Mouse (Mus musculus): Measurements from ENCODE around the gene Olfr70. TPM values are rescaled to one million over a fixed set of nuclear protein-coding genes. Genes with fewer than 3 reads are reported as not detected.

Gene Olfr70
- polyA plus RNA-seq, 1 experiment from 2014 or later: not detected

GRCm38 (mm10) chr4:43695249-43695671, 5.3 kb downstream of the Olfr70 start:
- no peaks in the 10 kb centered on the region for H3K36me3 ChIP-seq (ENCODE audit: control insufficient read depth, insufficient read depth, low read length)
- 33% methylated on average over 9 of the region's 9 CpGs for WGBS
- no peak overlapping the region for H3K9ac ChIP-seq (replicated peaks; ENCODE audit: low read depth, low read length)
- ATAC-seq (ENCODE audit: low read depth): no peak; the same call in 1 of the 2 replicates
- no peak overlapping the region for H3K27ac ChIP-seq (ENCODE audit: low read depth, low read length)
- no peaks in the 10 kb centered on the region for H3K4me1 ChIP-seq (ENCODE audit: control insufficient read depth, insufficient read depth, low read length)
- H3K4me2 ChIP-seq (ENCODE audit: low read depth, low read length): no peak overlapping the region
- no peaks in the 10 kb centered on the region for H3K9me3 ChIP-seq (ENCODE audit: control insufficient read depth, low read length)
- no peak overlapping the region for H3K4me3 ChIP-seq (ENCODE audit: low read depth, low read length)
- no peaks in the 10 kb centered on the region for H3K27me3 ChIP-seq (ENCODE audit: control insufficient read depth, insufficient read depth, low read length)

GRCm38 (mm10) chr4:43694439-43695248, 6.0 kb downstream of the Olfr70 start:
- no peaks in the 10 kb centered on the region for H3K9me3 ChIP-seq (ENCODE audit: control insufficient read depth, low read length)
- H3K27me3 ChIP-seq (ENCODE audit: control insufficient read depth, insufficient read depth, low read length): no peaks in the 10 kb centered on the region
- H3K9ac ChIP-seq (replicated peaks; ENCODE audit: low read depth, low read length): no peak overlapping the region
- no peak overlapping the region for H3K4me3 ChIP-seq (ENCODE audit: low read depth, low read length)
- no peak for ATAC-seq (ENCODE audit: low read depth)
- H3K27ac ChIP-seq (ENCODE audit: low read depth, low read length): no peak overlapping the region
- whole genome bisulfite sequencing: 90% methylated on average over 1 of the region's 1 CpGs
- no peak overlapping the region for H3K4me2 ChIP-seq (ENCODE audit: low read depth, low read length)
- H3K4me1 ChIP-seq (ENCODE audit: control insufficient read depth, insufficient read depth, low read length): no peaks in the 10 kb centered on the region
- peaks cover 3% of the 10 kb centered on the region; the same call in 1 of the 2 replicates for H3K36me3 ChIP-seq (ENCODE audit: control insufficient read depth, insufficient read depth, low read length)

- H3K9ac ChIP-seq (replicated peaks; ENCODE audit: low read depth, low read length): no peak overlapping the region
- H3K27me3 ChIP-seq (ENCODE audit: control insufficient read depth, insufficient read depth, low read length): no peaks in the 10 kb centered on the region
- H3K27ac ChIP-seq (ENCODE audit: low read depth, low read length): no peak overlapping the region
- 83% methylated on average over 5 of the region's 5 CpGs for WGBS
- H3K4me2 ChIP-seq (ENCODE audit: low read depth, low read length): no peak overlapping the region
- no peaks in the 10 kb centered on the region for H3K9me3 ChIP-seq (ENCODE audit: control insufficient read depth, low read length)
- no peaks in the 10 kb centered on the region for H3K4me1 ChIP-seq (ENCODE audit: control insufficient read depth, insufficient read depth, low read length)
- no peak overlapping the region for H3K4me3 ChIP-seq (ENCODE audit: low read depth, low read length)
- no peak for ATAC-seq (ENCODE audit: low read depth)
- H3K36me3 ChIP-seq (ENCODE audit: control insufficient read depth, insufficient read depth, low read length): peaks cover 9% of the 10 kb centered on the region
Measured at GRCm38 (mm10) chr4:43693806-43694241, 6.8 kb downstream of the Olfr70 start.

GRCm38 (mm10) chr4:43691026-43691425, 9.6 kb downstream of the Olfr70 start:
- no peak for ATAC-seq (ENCODE audit: low read depth)
- Histone ChIP-seq H3K27ac (ENCODE audit: low read depth, low read length) (no peak overlapping the region), H3K4me2 (ENCODE audit: low read depth, low read length) (no peak overlapping the region), H3K9me3 (ENCODE audit: control insufficient read depth, low read length) (no peaks in the 10 kb centered on the region), H3K4me1 (ENCODE audit: control insufficient read depth, insufficient read depth, low read length) (no peaks in the 10 kb centered on the region), H3K27me3 (ENCODE audit: control insufficient read depth, insufficient read depth, low read length) (no peaks in the 10 kb centered on the region), H3K36me3 (ENCODE audit: control insufficient read depth, insufficient read depth, low read length) (peaks cover 22% of the 10 kb centered on the region), H3K4me3 (ENCODE audit: low read depth, low read length) (no peak overlapping the region), H3K9ac (replicated peaks; ENCODE audit: low read depth, low read length) (no peak overlapping the region)
- 87% methylated on average over 5 of the region's 5 CpGs for WGBS

- no peak overlapping the region for H3K27ac ChIP-seq (ENCODE audit: low read depth, low read length)
- no peak overlapping the region for H3K9ac ChIP-seq (replicated peaks; ENCODE audit: low read depth, low read length)
- no peaks in the 10 kb centered on the region for H3K9me3 ChIP-seq (ENCODE audit: control insufficient read depth, low read length)
- H3K27me3 ChIP-seq (ENCODE audit: control insufficient read depth, insufficient read depth, low read length): no peaks in the 10 kb centered on the region
- ATAC-seq (ENCODE audit: low read depth): no peak
- no peaks in the 10 kb centered on the region for H3K4me1 ChIP-seq (ENCODE audit: control insufficient read depth, insufficient read depth, low read length)
- no peak overlapping the region for H3K4me2 ChIP-seq (ENCODE audit: low read depth, low read length)
- no peak overlapping the region for H3K4me3 ChIP-seq (ENCODE audit: low read depth, low read length)
- WGBS: 90% methylated on average over 17 of the region's 17 CpGs
- H3K36me3 ChIP-seq (ENCODE audit: control insufficient read depth, insufficient read depth, low read length): peaks cover 25% of the 10 kb centered on the region
Measured at GRCm38 (mm10) chr4:43690021-43690420, 10.6 kb downstream of the Olfr70 start.

- H3K9ac ChIP-seq (replicated peaks; ENCODE audit: low read depth, low read length): no peak overlapping the region
- 90% methylated on average over 7 of the region's 7 CpGs for WGBS
- no peaks in the 10 kb centered on the region for H3K9me3 ChIP-seq (ENCODE audit: control insufficient read depth, low read length)
- no peak overlapping the region for H3K4me2 ChIP-seq (ENCODE audit: low read depth, low read length)
- no peak for ATAC-seq (ENCODE audit: low read depth)
- H3K4me3 ChIP-seq (ENCODE audit: low read depth, low read length): no peak overlapping the region
- H3K27ac ChIP-seq (ENCODE audit: low read depth, low read length): no peak overlapping the region
- H3K36me3 ChIP-seq (ENCODE audit: control insufficient read depth, insufficient read depth, low read length): peaks cover 59% of the 10 kb centered on the region
- H3K4me1 ChIP-seq (ENCODE audit: control insufficient read depth, insufficient read depth, low read length): no peaks in the 10 kb centered on the region
- H3K27me3 ChIP-seq (ENCODE audit: control insufficient read depth, insufficient read depth, low read length): no peaks in the 10 kb centered on the region
Measured at GRCm38 (mm10) chr4:43679416-43680043, 21.1 kb downstream of the Olfr70 start.

- WGBS: 94% methylated on average over 6 of the region's 6 CpGs
- Histone ChIP-seq H3K4me2 (ENCODE audit: low read depth, low read length) (no peak overlapping the region), H3K27me3 (ENCODE audit: control insufficient read depth, insufficient read depth, low read length) (no peaks in the 10 kb centered on the region), H3K4me3 (ENCODE audit: low read depth, low read length) (no peak overlapping the region), H3K4me1 (ENCODE audit: control insufficient read depth, insufficient read depth, low read length) (no peaks in the 10 kb centered on the region), H3K9ac (replicated peaks; ENCODE audit: low read depth, low read length) (no peak overlapping the region), H3K9me3 (ENCODE audit: control insufficient read depth, low read length) (no peaks in the 10 kb centered on the region), H3K27ac (ENCODE audit: low read depth, low read length) (no peak overlapping the region), H3K36me3 (ENCODE audit: control insufficient read depth, insufficient read depth, low read length) (peaks cover 56% of the 10 kb centered on the region)
- ATAC-seq (ENCODE audit: low read depth): no peak
Measured at GRCm38 (mm10) chr4:43678541-43678940, 22.1 kb downstream of the Olfr70 start.

- no peaks in the 10 kb centered on the region for H3K27me3 ChIP-seq (ENCODE audit: control insufficient read depth, insufficient read depth, low read length)
- peaks cover 11% of the 10 kb centered on the region for H3K4me1 ChIP-seq (ENCODE audit: control insufficient read depth, insufficient read depth, low read length)
- no peak overlapping the region for H3K4me2 ChIP-seq (ENCODE audit: low read depth, low read length)
- no peak overlapping the region for H3K4me3 ChIP-seq (ENCODE audit: low read depth, low read length)
- H3K9ac ChIP-seq (replicated peaks; ENCODE audit: low read depth, low read length): no peak overlapping the region
- no peak overlapping the region for H3K27ac ChIP-seq (ENCODE audit: low read depth, low read length)
- no peaks in the 10 kb centered on the region for H3K9me3 ChIP-seq (ENCODE audit: control insufficient read depth, low read length)
- peaks cover 39% of the 10 kb centered on the region for H3K36me3 ChIP-seq (ENCODE audit: control insufficient read depth, insufficient read depth, low read length)
- no peak for ATAC-seq (ENCODE audit: low read depth)
- 82% methylated on average over 4 of the region's 4 CpGs for WGBS
Measured at GRCm38 (mm10) chr4:43675608-43676007, 25.0 kb downstream of the Olfr70 start.

GRCm38 (mm10) chr4:43674974-43675373, 25.6 kb downstream of the Olfr70 start:
- peaks cover 34% of the 10 kb centered on the region for H3K36me3 ChIP-seq (ENCODE audit: control insufficient read depth, insufficient read depth, low read length)

More at GRCm38 (mm10) chr4:43674974-43675373, 25.6 kb downstream of the Olfr70 start:
- H3K4me1 ChIP-seq (ENCODE audit: control insufficient read depth, insufficient read depth, low read length): peaks cover 15% of the 10 kb centered on the region
- H3K9ac ChIP-seq (replicated peaks; ENCODE audit: low read depth, low read length): no peak overlapping the region
- no peaks in the 10 kb centered on the region for H3K27me3 ChIP-seq (ENCODE audit: control insufficient read depth, insufficient read depth, low read length)
- H3K27ac ChIP-seq (ENCODE audit: low read depth, low read length): no peak overlapping the region
- 86% methylated on average over 5 of the region's 5 CpGs for WGBS
- no peaks in the 10 kb centered on the region for H3K9me3 ChIP-seq (ENCODE audit: control insufficient read depth, low read length)
- H3K4me3 ChIP-seq (ENCODE audit: low read depth, low read length): no peak overlapping the region
- no peak for ATAC-seq (ENCODE audit: low read depth)
- no peak overlapping the region for H3K4me2 ChIP-seq (ENCODE audit: low read depth, low read length)
